Mouse (Mus musculus) heart, embryonic 14.5 days (tissue): ENCODE measurements around the gene Ttc9b. TPM values are rescaled to one million over a fixed set of nuclear protein-coding genes. Genes with fewer than 3 reads are reported as not detected.
A peak's percentile ranks its signal among the peaks of the same experiment; 100 is the strongest.

ENCODE experiments used
- ATAC-seq: fragments of 200-750 bp; cut with Nextera tagmentation; 2 replicates; pipeline ENCODE4 v1.8.0; 2017; ENCODE audit warnings: low read depth, moderate TSS enrichment; ENCODE audit not compliant: insufficient number of reproducible peaks, insufficient read depth, low FRiP score
- H3K27ac ChIP-seq, 2 experiments: fragments of 200-500 bp in 1 of 2; fragments of 300-500 bp in 1 of 2; sonication (generic) in 1 of 2; replicated peaks in 1 of 2; 2 replicates each; pipeline ENCODE4 v1.5.1; 2012 to 2014; ENCODE audit warnings: low read depth in 2 of 2, low read length in 2 of 2, control low read depth in 1 of 2, mild to moderate bottlenecking in 1 of 2, mixed read lengths in 1 of 2; ENCODE audit not compliant: control insufficient read depth in 1 of 2, insufficient read depth in 1 of 2
- H3K27me3 ChIP-seq: fragments of 300-500 bp; sonication (generic); 2 replicates; pipeline ENCODE4 v1.6.1; 2014; ENCODE audit warnings: mild to moderate bottlenecking, low read length, control low read depth; ENCODE audit not compliant: control insufficient read depth, insufficient read depth
- H3K36me3 ChIP-seq: fragments of 300-500 bp; sonication (generic); 2 replicates; pipeline ENCODE4 v1.6.1; 2014; ENCODE audit warnings: mild to moderate bottlenecking, control low read depth, low read length, mixed read lengths; ENCODE audit not compliant: control insufficient read depth, insufficient read depth
- H3K4me1 ChIP-seq, 2 experiments: fragments of 200-500 bp in 1 of 2; fragments of 300-500 bp in 1 of 2; sonication (generic) in 1 of 2; 2 replicates each; pipeline ENCODE4 v1.6.1; 2012 to 2014; ENCODE audit warnings: low read length in 2 of 2, control low read depth in 1 of 2, mixed read lengths in 1 of 2; ENCODE audit not compliant: control insufficient read depth in 2 of 2, insufficient read depth in 2 of 2
- H3K4me2 ChIP-seq: fragments of 300-500 bp; sonication (generic); 2 replicates; pipeline ENCODE4 v1.6.1; 2014; ENCODE audit warnings: mild to moderate bottlenecking, low read length
- H3K4me3 ChIP-seq, 2 experiments: fragments of 200-500 bp in 1 of 2; fragments of 300-500 bp in 1 of 2; sonication (generic) in 1 of 2; 2 replicates each; pipeline ENCODE4 v1.5.1; 2012 to 2014; ENCODE audit warnings: low read length in 2 of 2, mild to moderate bottlenecking in 2 of 2, control low read depth in 1 of 2, low read depth in 1 of 2, moderate library complexity in 1 of 2; ENCODE audit not compliant: control insufficient read depth in 1 of 2, insufficient read depth in 1 of 2
- H3K9ac ChIP-seq: fragments of 300-500 bp; sonication (generic); 2 replicates; pipeline ENCODE4 v1.6.1; 2014; ENCODE audit warnings: mild to moderate bottlenecking, low read length
- H3K9me3 ChIP-seq: fragments of 300-500 bp; sonication (generic); 2 replicates; pipeline ENCODE4 v1.6.1; 2016; ENCODE audit warnings: low read length, control low read depth; ENCODE audit not compliant: control insufficient read depth
- WGBS: fragments of 180-500 bp; shearing (Covaris S2); extraction: QIAGEN DNeasy Blood & Tissue Kit; methylation state at CpG from one replicate; pipeline ENCODE4 v1.1.7; 2014; 5-methylcytosine and 5-hydroxymethylcytosine counted together
- polyA plus RNA-seq: library from polyadenylated mRNA; unstranded; fragments of >200 nt; fragmentation: Nextera tagmentation; extraction: Ambion mirVana; gene quantifications from 2 replicates; pipeline ENCODE4 v1.2.1, GENCODE M21; 2014

Ttc9b gene
- polyA plus RNA-seq, 1 experiment from 2014 or later = 0.32 TPM

- WGBS = 33% methylated on average over 1 of the region's 1 CpGs
- Histone ChIP-seq H3K4me2 (no peak overlapping the region), H3K9ac (no peak overlapping the region), H3K27me3 (no peaks in the 10 kb centered on the region), H3K4me3 (no peak overlapping the region), H3K4me1 (no peaks in the 10 kb centered on the region), H3K36me3 (no peaks in the 10 kb centered on the region), H3K9me3 (no peaks in the 10 kb centered on the region), H3K27ac (no peak overlapping the region)
- ATAC-seq = no peak
Measured at GRCm38 (mm10) chr7:27644471-27644870, 9.2 kb upstream of the Ttc9b start.

- WGBS = 84% methylated on average over 7 of the region's 7 CpGs
- Histone ChIP-seq H3K4me1 (no peaks in the 10 kb centered on the region), H3K27me3 (peaks cover 4% of the 10 kb centered on the region; the same call in 1 of the 2 replicates), H3K4me2 (no peak overlapping the region), H3K4me3 (no peak overlapping the region), H3K9me3 (no peaks in the 10 kb centered on the region), H3K27ac (no peak overlapping the region), H3K9ac (no peak overlapping the region), H3K36me3 (no peaks in the 10 kb centered on the region)
- ATAC-seq = no peak
Measured at GRCm38 (mm10) chr7:27646516-27646915, 7.2 kb upstream of the Ttc9b start.

- Histone ChIP-seq H3K27ac (no peak overlapping the region), H3K36me3 (no peaks in the 10 kb centered on the region), H3K4me1 (no peaks in the 10 kb centered on the region), H3K9me3 (no peaks in the 10 kb centered on the region), H3K27me3 (peaks cover 11% of the 10 kb centered on the region), H3K4me2 (no peak overlapping the region), H3K9ac (no peak overlapping the region), H3K4me3 (no peak overlapping the region)
- 68% methylated on average over 6 of the region's 6 CpGs for WGBS
- no peak for ATAC-seq
Measured at GRCm38 (mm10) chr7:27647281-27648002, 6.3 kb upstream of the Ttc9b start.

GRCm38 (mm10) chr7:27649723-27650122 lies 4.0 kb upstream of the Ttc9b start:
- Histone ChIP-seq H3K9ac (no peak overlapping the region), H3K4me3 (no peak overlapping the region), H3K27me3 (peaks cover 34% of the 10 kb centered on the region), H3K9me3 (no peaks in the 10 kb centered on the region), H3K4me1 (peaks cover 0 to 4% of the 10 kb centered on the region in 2 experiments; a peak in 1 of 4 replicates), H3K36me3 (no peaks in the 10 kb centered on the region), H3K4me2 (no peak overlapping the region), H3K27ac (no peak overlapping the region)
- ATAC-seq = no peak
- 76% methylated on average over 11 of the region's 11 CpGs for WGBS

GRCm38 (mm10) chr7:27650949-27651348 lies 2.8 kb upstream of the Ttc9b start:
- H3K27me3 ChIP-seq = peaks cover 46% of the 10 kb centered on the region
- no peaks in the 10 kb centered on the region for H3K9me3 ChIP-seq
- H3K9ac ChIP-seq = no peak overlapping the region
- WGBS = 4% methylated on average over 10 of the region's 10 CpGs
- H3K4me1 ChIP-seq = peaks cover 0 to 4% of the 10 kb centered on the region in 2 experiments; a peak in 1 of 4 replicates
- H3K36me3 ChIP-seq = no peaks in the 10 kb centered on the region
- 0 out of 4 replicates have a peak overlapping the region, but pooled peaks of 1 of the 2 experiments have one; percentile 9 for H3K4me3 ChIP-seq
- H3K27ac ChIP-seq = no peak overlapping the region
- ATAC-seq = no peak
- no peak overlapping the region for H3K4me2 ChIP-seq

GRCm38 (mm10) chr7:27654607-27655276 lies 1.0 kb downstream of the Ttc9b start:
- no peak overlapping the region for H3K4me3 ChIP-seq
- no peak for ATAC-seq
- H3K4me1 ChIP-seq = peaks cover 0 to 4% of the 10 kb centered on the region in 2 experiments; a peak in 1 of 4 replicates
- H3K9me3 ChIP-seq = no peaks in the 10 kb centered on the region
- peaks cover 84% of the 10 kb centered on the region for H3K27me3 ChIP-seq
- no peak overlapping the region for H3K27ac ChIP-seq
- peaks cover 8% of the 10 kb centered on the region; the same call in 1 of the 2 replicates for H3K36me3 ChIP-seq
- H3K9ac ChIP-seq = no peak overlapping the region
- no peak overlapping the region for H3K4me2 ChIP-seq
- 56% methylated on average over 20 of the region's 20 CpGs for WGBS

GRCm38 (mm10) chr7:27655545-27655944 lies 1.8 kb downstream of the Ttc9b start:
- no peak overlapping the region for H3K4me3 ChIP-seq
- no peak overlapping the region for H3K4me2 ChIP-seq
- no peak overlapping the region for H3K9ac ChIP-seq
- no peaks in the 10 kb centered on the region for H3K9me3 ChIP-seq
- H3K27ac ChIP-seq = no peak overlapping the region
- H3K36me3 ChIP-seq = peaks cover 11% of the 10 kb centered on the region
- peaks cover 0 to 4% of the 10 kb centered on the region in 2 experiments; a peak in 1 of 4 replicates for H3K4me1 ChIP-seq
- H3K27me3 ChIP-seq = peaks cover 88% of the 10 kb centered on the region
- 16% methylated on average over 11 of the region's 11 CpGs for WGBS
- no peak for ATAC-seq
